Mouse (Mus musculus) heart, embryonic 12.5 days (tissue): ENCODE measurements around the gene Patz1. TPM values are rescaled to one million over a fixed set of nuclear protein-coding genes. Genes with fewer than 3 reads are reported as not detected.

Experiments used
- ATAC-seq: fragments of 200-750 bp; cut with Nextera tagmentation; 2 replicates; pipeline ENCODE4 v1.8.0; 2017; ENCODE audit warnings: moderate TSS enrichment, moderate library complexity; ENCODE audit not compliant: insufficient number of reproducible peaks, low FRiP score
- H3K27ac ChIP-seq: fragments of 300-500 bp; sonication (generic); 2 replicates; pipeline ENCODE4 v1.5.1; 2016; ENCODE audit warnings: mild to moderate bottlenecking, moderate library complexity; ENCODE audit not compliant: poor library complexity, severe bottlenecking
- H3K27me3 ChIP-seq: fragments of 300-500 bp; sonication (generic); replicated peaks from 2 replicates; pipeline ENCODE4 v1.6.1; 2016; ENCODE audit warnings: mild to moderate bottlenecking, moderate library complexity
- H3K36me3 ChIP-seq: fragments of 300-500 bp; sonication (generic); 2 replicates; pipeline ENCODE4 v1.6.1; 2016; ENCODE audit warnings: mild to moderate bottlenecking, moderate library complexity
- H3K4me1 ChIP-seq: fragments of 300-500 bp; sonication (generic); replicated peaks from 2 replicates; pipeline ENCODE4 v1.6.1; 2016; ENCODE audit warnings: mild to moderate bottlenecking
- H3K4me2 ChIP-seq: fragments of 300-500 bp; sonication (generic); 2 replicates; pipeline ENCODE4 v1.6.1; 2016; ENCODE audit warnings: mild to moderate bottlenecking, moderate library complexity
- H3K4me3 ChIP-seq: fragments of 300-500 bp; sonication (generic); 2 replicates; pipeline ENCODE4 v1.5.1; 2016; ENCODE audit warnings: mild to moderate bottlenecking
- H3K9ac ChIP-seq: fragments of 300-500 bp; sonication (generic); 2 replicates; pipeline ENCODE4 v1.6.1; 2016; ENCODE audit warnings: mild to moderate bottlenecking, moderate library complexity
- H3K9me3 ChIP-seq: fragments of 300-500 bp; sonication (generic); replicated peaks from 2 replicates; pipeline ENCODE4 v1.6.1; 2016; ENCODE audit warnings: mild to moderate bottlenecking, moderate library complexity
- WGBS: fragments of 180-500 bp; shearing (Covaris S2); methylation state at CpG from one replicate; pipeline ENCODE4 v1.1.7; 2016; 5-methylcytosine and 5-hydroxymethylcytosine counted together
- polyA plus RNA-seq: library from polyadenylated mRNA; unstranded; fragments of >200 nt; fragmentation: Nextera tagmentation; extraction: Ambion mirVana; gene quantifications from 2 replicates; pipeline ENCODE4 v1.2.1, GENCODE M21; 2016

Patz1 gene
- polyA plus RNA-seq, 1 experiment from 2014 or later, result 35.6 TPM

DNA sequence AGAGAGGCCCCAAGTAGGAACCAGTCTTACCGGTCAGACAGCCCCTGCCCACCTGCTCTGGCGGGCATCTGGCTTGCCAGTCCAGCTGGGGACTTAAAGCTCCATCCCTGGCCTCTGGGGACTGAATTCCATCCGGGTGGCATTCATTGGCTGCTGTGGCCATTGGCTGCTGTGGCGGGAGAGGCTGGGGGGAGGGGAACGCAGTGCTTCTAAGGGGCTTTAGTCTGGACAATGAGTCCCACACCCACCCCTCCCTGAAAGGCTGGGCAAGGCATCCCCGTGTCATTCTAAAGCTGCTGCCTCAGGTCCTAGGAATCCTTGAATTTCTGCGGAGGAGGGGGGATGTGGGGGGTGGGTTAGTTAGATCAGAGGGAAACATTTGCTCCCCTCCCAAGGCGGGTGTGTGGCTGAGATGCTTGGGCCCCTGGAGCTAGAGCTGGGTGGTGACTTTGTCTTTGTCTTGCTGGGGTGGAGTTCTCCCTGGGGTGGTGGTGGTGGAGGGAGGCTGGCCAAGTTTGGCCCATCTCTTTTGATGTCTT lies 4.1 kb downstream of the Patz1 start:
- H3K9me3 ChIP-seq, result no peaks in the 10 kb centered on the region
- peak overlapping the region; percentile 97 for H3K9ac ChIP-seq
- peaks cover 48% of the 10 kb centered on the region for H3K36me3 ChIP-seq
- H3K4me3 ChIP-seq, result peak overlapping the region; percentile 73
- no peaks in the 10 kb centered on the region for H3K27me3 ChIP-seq
- peak overlapping the region; percentile 100 for H3K27ac ChIP-seq
- no peak for ATAC-seq
- under 1% methylated on average over 8 of the region's 8 CpGs for whole genome bisulfite sequencing
- peak overlapping the region; percentile 99 for H3K4me2 ChIP-seq
- H3K4me1 ChIP-seq, result peaks cover 42% of the 10 kb centered on the region

DNA sequence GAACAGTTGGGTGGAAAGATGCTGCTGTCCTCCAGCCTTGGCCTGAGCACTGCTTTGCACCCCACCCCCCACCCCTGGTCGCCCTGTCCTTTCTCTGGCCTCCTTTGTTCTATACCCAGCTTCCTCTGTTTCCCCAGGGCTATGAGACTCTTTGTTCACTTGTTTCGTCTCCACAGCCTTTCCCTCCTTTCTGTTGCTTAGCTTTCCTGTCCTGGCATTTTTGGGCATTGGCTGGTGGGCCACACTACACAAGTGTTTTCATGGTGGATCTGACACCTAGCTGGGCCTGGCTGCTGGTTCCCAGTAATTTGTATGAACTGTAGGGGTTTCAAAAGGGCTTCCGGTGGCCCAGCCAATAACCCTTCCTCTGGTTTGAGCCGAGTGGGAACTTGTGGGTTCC lies 4.7 kb downstream of the Patz1 start:
- Histone ChIP-seq H3K27ac (peak overlapping the region; percentile 100; the same call in 1 of the 2 replicates), H3K9me3 (no peaks in the 10 kb centered on the region), H3K36me3 (peaks cover 54% of the 10 kb centered on the region), H3K9ac (peak overlapping the region; percentile 97), H3K27me3 (no peaks in the 10 kb centered on the region), H3K4me3 (peak overlapping the region; percentile 73), H3K4me2 (peak overlapping the region; percentile 99), H3K4me1 (peaks cover 40% of the 10 kb centered on the region)
- ATAC-seq, result no peak
- WGBS, result 61% methylated on average over 4 of the region's 4 CpGs

DNA sequence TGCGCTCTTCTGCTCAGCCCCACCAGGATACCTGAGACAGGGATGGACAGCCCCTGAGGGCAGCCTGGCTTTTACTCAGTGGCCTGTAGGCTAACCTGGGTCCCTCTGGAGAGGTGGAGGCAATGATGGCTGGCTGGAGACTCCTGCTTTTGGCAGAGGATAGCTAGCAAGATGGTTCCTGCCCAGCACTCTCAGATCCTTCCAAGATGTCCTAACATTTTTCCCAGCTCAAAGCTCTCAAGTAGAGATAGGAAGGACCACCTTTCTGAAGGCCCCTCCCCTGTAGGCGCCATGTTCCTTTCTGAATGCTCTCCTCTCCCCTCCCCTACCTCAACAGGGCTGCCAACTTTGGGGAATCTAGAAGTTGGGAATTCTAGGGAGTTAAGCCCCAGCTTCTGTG lies 6.0 kb downstream of the Patz1 start:
- no peaks in the 10 kb centered on the region for H3K27me3 ChIP-seq
- ATAC-seq, result no peak
- H3K36me3 ChIP-seq, result peaks cover 67% of the 10 kb centered on the region
- WGBS, result 97% methylated on average over 2 of the region's 2 CpGs
- no peaks in the 10 kb centered on the region for H3K9me3 ChIP-seq
- peaks cover 40% of the 10 kb centered on the region for H3K4me1 ChIP-seq
- no peak overlapping the region for H3K9ac ChIP-seq
- H3K27ac ChIP-seq, result no peak overlapping the region
- no peak overlapping the region for H3K4me2 ChIP-seq
- no peak overlapping the region for H3K4me3 ChIP-seq

DNA sequence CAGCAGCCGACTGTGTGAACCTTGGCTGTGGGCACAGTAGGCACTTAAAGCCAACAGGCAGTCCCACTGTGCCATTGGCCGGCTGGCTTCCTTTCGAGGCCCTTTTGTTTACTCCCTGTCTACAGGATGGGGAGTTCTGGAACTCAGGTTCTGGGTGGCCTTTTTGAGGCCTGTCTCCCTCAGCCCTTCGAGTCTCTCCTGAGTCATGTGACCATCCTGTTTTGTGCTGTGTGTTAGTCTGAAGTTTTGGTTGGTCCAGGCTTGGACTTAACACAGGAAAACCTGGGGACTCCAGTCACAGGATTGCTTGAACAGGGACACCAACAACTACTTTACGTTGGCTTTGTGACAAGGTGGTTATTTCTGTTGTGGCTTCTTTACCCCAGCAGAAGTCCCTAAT lies 7.4 kb downstream of the Patz1 start:
- Histone ChIP-seq H3K27ac (no peak overlapping the region), H3K4me3 (no peak overlapping the region), H3K27me3 (no peaks in the 10 kb centered on the region), H3K9ac (peak overlapping the region; percentile 15; the same call in 1 of the 2 replicates), H3K4me1 (peaks cover 39% of the 10 kb centered on the region), H3K36me3 (peaks cover 79% of the 10 kb centered on the region), H3K9me3 (no peaks in the 10 kb centered on the region), H3K4me2 (no peak overlapping the region)
- WGBS, result 72% methylated on average over 5 of the region's 5 CpGs
- ATAC-seq, result no peak

DNA sequence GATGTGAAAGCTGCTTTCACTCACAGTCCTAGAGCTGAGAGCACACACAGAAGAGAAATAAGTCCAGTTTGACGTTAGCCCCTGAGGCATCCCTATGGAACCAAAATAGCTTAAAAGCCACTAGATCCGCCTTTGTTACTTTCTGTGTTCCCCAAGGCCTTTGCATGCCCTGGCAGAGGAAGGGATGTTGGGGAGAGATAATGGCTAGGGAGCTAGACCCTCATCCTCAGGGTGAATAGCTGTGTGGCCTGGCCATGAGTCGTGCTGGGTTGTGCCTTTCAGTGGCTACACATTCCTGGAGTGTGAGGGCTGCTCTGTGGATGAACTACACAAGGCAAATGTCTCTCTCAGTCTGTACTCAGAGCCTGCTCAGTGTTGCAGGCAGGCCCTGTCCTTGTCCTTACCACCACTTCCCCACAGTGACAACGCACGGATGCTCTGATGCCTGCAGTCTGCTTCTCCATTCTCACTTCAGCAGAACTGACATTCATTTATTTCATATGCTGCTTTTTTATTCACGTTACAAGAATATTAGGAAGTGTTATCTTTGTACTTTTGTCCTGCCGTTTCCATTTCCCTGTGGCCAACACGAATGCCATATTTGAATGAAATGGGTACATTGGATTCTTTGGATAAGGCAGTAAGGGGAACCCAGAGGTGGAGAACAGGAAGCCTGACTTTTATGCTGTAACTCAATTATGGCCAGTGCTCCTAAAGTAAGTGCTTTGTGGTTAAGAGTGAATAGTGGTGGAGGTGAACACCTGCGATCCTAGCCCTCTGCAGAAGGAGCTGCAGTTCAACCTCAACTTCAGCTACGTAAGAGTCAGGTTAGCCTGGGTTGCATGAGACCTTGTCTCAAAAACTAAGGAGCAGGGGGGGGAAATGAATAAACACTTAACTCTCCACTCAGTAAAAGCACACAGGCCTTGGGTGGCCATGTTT lies 9.5 kb downstream of the Patz1 start:
- H3K4me1 ChIP-seq, result peaks cover 38% of the 10 kb centered on the region
- H3K27me3 ChIP-seq, result no peaks in the 10 kb centered on the region
- no peak overlapping the region for H3K27ac ChIP-seq
- H3K4me2 ChIP-seq, result no peak overlapping the region
- no peak overlapping the region for H3K4me3 ChIP-seq
- WGBS, result 84% methylated on average over 10 of the region's 10 CpGs
- H3K9me3 ChIP-seq, result no peaks in the 10 kb centered on the region
- peaks cover 98% of the 10 kb centered on the region for H3K36me3 ChIP-seq
- no peak overlapping the region for H3K9ac ChIP-seq
- ATAC-seq, result no peak

DNA sequence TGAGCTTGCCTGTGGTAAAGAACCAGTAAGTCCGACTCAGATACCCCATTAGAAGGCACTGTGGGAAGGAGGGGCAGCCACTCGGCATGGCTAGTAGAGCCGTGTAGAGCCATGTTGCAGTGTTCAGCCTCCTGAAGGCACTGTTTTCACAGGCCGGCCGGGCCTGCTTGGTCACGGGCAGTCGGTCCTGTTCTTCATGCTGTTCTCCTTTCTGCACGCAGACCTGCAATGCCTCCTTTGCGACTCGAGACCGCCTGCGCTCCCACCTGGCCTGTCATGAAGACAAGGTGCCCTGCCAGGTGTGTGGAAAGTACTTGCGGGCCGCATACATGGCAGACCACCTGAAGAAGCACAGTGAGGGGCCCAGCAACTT lies 10.1 kb downstream of the Patz1 start:
- Histone ChIP-seq H3K4me2 (no peak overlapping the region), H3K4me3 (no peak overlapping the region), H3K4me1 (peaks cover 31% of the 10 kb centered on the region), H3K27me3 (no peaks in the 10 kb centered on the region), H3K27ac (no peak overlapping the region), H3K9ac (no peak overlapping the region), H3K9me3 (no peaks in the 10 kb centered on the region), H3K36me3 (peaks cover 95% of the 10 kb centered on the region)
- no peak for ATAC-seq
- 91% methylated on average over 14 of the region's 14 CpGs for WGBS

DNA sequence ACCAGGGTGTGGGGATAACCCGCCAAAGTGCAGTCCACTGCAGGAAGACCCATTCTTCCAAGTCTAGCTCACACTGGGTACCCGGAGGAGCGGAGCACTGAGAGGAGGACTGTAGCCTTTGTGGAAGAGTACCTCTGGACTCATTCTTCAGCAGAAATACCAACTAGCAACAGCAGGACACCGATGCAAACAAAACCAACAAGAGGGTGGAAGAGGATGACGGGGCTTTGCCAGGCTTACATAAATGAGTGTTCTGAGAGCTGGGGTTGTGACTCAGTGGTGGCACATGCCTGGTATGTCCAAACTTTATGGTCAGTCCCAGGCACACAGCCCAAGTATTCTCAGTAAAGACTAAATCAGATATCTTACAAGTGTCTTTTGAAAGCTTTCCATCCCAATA lies 12.4 kb downstream of the Patz1 start:
- Histone ChIP-seq H3K4me1 (peaks cover 12% of the 10 kb centered on the region), H3K27me3 (no peaks in the 10 kb centered on the region), H3K9me3 (no peaks in the 10 kb centered on the region), H3K36me3 (peaks cover 95% of the 10 kb centered on the region), H3K4me3 (no peak overlapping the region), H3K27ac (no peak overlapping the region), H3K9ac (no peak overlapping the region), H3K4me2 (no peak overlapping the region)
- 91% methylated on average over 5 of the region's 5 CpGs for WGBS
- ATAC-seq, result no peak

DNA sequence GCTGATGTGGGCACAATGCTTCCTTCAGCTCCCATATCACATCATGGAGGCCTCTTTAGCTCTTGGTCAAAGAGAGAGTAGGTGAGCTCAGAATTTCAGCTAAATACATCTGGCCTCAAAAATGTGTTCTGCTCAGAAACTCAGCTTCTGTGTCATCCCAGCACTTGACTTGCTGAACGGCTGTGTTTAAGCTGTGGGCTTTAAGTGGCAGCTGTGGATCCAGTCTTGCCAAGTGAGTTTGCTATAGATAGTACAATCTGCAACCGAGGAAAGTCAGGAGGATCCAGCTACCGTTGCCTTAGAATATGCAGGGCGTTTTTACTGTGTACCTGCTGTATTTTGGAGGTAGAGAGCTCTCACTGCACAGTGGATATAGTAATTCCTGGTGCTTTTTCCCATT lies 13.7 kb downstream of the Patz1 start:
- Histone ChIP-seq H3K9me3 (no peaks in the 10 kb centered on the region), H3K27me3 (no peaks in the 10 kb centered on the region), H3K4me2 (no peak overlapping the region), H3K4me3 (no peak overlapping the region), H3K9ac (no peak overlapping the region), H3K27ac (peak overlapping the region; percentile 17; the same call in 1 of the 2 replicates), H3K4me1 (peaks cover 12% of the 10 kb centered on the region), H3K36me3 (peaks cover 95% of the 10 kb centered on the region)
- no peak for ATAC-seq
- 58% methylated on average over 4 of the region's 4 CpGs for WGBS

DNA sequence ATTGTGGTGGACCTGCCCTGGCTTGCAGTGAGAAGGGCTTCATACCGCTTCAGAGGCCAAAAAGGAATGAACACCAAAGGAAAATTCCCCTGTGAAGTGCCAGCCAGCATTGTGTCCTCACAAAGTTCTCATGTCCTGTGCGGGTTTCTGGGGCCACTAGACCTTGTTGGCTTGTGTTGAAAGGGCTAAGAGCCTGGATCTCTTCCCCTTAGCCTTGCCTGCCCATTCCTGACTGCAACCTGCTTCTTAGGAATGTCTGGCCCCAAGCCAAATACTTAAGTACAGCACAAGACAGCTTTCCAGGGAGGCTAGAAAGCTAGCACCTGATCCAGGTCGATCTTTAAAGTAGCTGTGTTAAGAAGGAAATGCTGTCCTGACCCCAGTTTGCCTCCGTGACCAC lies 14.1 kb downstream of the Patz1 start:
- no peak overlapping the region for H3K4me2 ChIP-seq
- H3K9me3 ChIP-seq, result no peaks in the 10 kb centered on the region
- peaks cover 12% of the 10 kb centered on the region for H3K4me1 ChIP-seq
- H3K4me3 ChIP-seq, result no peak overlapping the region
- WGBS, result 70% methylated on average over 4 of the region's 4 CpGs
- H3K36me3 ChIP-seq, result peaks cover 95% of the 10 kb centered on the region
- ATAC-seq, result no peak
- peak overlapping the region; percentile 8; the same call in 1 of the 2 replicates for H3K27ac ChIP-seq
- H3K27me3 ChIP-seq, result no peaks in the 10 kb centered on the region
- H3K9ac ChIP-seq, result no peak overlapping the region

DNA sequence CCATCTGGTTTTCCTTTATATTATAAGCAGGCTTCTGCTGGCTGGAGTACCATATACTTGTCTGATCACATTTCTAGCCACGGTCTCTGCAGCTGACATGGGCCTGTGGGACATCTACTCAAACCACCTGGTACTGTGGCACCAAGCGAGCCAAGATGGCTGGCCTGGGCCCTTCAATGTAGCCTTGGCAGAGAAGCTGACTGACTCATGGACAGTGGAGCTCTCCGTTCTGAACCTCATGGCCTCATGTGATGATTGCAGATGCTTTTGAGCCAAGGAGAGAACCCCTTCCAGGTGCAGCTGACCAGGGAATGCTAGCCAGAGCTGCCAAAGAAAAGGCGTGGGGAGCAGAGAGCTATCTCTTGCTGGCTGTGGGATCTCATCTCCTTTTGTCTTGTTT lies 17.1 kb downstream of the Patz1 start:
- no peak overlapping the region for H3K4me3 ChIP-seq
- H3K27ac ChIP-seq, result no peak overlapping the region
- no peaks in the 10 kb centered on the region for H3K9me3 ChIP-seq
- ATAC-seq, result no peak
- no peaks in the 10 kb centered on the region for H3K27me3 ChIP-seq
- WGBS, result 88% methylated on average over 4 of the region's 4 CpGs
- H3K4me2 ChIP-seq, result no peak overlapping the region
- no peak overlapping the region for H3K9ac ChIP-seq
- H3K4me1 ChIP-seq, result peaks cover 21% of the 10 kb centered on the region
- peaks cover 96% of the 10 kb centered on the region for H3K36me3 ChIP-seq

DNA sequence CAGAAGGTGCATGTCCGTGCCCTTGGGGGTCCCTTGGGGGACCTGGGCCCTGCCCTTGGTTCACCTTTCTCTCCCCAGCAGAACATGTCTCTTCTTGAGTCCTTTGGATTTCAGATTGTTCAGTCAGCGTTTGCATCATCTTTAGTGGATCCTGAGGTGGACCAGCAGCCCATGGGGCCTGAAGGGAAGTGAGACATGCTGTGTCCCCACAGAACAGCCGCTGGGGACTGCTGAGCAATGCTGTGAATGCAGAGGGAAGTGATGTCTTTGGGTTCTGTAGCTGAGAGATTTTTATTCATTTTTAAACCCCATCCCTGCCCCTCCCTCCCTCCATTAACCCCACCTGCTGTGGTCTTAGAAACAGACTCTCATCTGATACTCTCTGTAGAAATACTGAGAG lies 19.2 kb downstream of the Patz1 start:
- 89% methylated on average over 3 of the region's 3 CpGs for WGBS
- H3K27ac ChIP-seq, result no peak overlapping the region
- ATAC-seq, result no peak
- no peak overlapping the region for H3K4me2 ChIP-seq
- H3K4me1 ChIP-seq, result peaks cover 15% of the 10 kb centered on the region
- no peak overlapping the region for H3K4me3 ChIP-seq
- H3K9ac ChIP-seq, result no peak overlapping the region
- peaks cover 90% of the 10 kb centered on the region for H3K36me3 ChIP-seq
- no peaks in the 10 kb centered on the region for H3K9me3 ChIP-seq
- no peaks in the 10 kb centered on the region for H3K27me3 ChIP-seq
